ENCODE assay signal across 8 mouse cellular contexts in the genomic region with DNA sequence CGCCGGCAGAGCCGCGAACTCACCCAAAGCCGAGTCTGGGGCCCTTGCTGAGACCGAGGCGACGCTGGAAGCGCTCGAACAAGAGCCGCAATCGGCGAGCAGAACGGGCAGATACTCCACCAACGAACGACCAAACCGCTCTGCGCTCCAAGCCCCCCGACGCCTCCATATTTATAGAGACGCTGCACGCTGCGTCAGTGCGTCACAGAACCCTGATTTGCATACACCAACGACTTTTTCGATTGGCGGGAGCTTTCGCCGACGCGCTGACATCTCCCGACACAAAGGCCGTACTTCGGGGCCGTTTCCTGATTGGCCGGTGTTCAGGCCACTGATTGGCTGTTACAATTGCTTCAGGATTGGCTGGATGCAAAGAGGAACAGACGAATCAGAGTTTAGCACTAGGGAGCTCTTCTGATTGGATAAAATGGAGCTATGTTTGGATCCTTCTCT. TPM values are rescaled to one million over a fixed set of nuclear protein-coding genes. Genes with fewer than 3 reads are reported as not detected.
A peak's percentile ranks its signal among the peaks of the same experiment; 100 is the strongest.
DNase-seq lines count a peak whose midpoint lies in the region; ATAC-seq and TF ChIP-seq lines count a peak whose summit lies in the region.

No protein-coding gene starts in this region.

- peaks cover 11% of the 10 kb centered on the region for H3K79me2 ChIP-seq in CH12.LX (replicated peaks; ENCODE audit: control insufficient read depth, extremely low read depth, insufficient read depth, poor library complexity, severe bottlenecking)

- H3K4me2 ChIP-seq in CH12.LX (ENCODE audit: insufficient read depth, low read depth, poor library complexity, severe bottlenecking) = no peak overlapping the region
- H3K4me2 ChIP-seq in heart, embryonic 15.5 days = peak overlapping the region; percentile 61
- H3K4me2 ChIP-seq in liver, embryonic 15.5 days = peak overlapping the region; percentile 68
- H3K4me2 ChIP-seq in neural tube, embryonic 12.5 days (replicated peaks) = peak overlapping the region; percentile 70

- no peak for TF ChIP-seq CTCF in CH12.LX (conservative IDR thresholded peaks at IDR 0.05 in 1 of 2, IDR thresholded peaks at IDR 0.05 in 1 of 2; ENCODE audit: low read depth in 2 of 2, low read length in 2 of 2)

- H3K27ac ChIP-seq in CH12.LX (ENCODE audit: insufficient read depth, low read depth) = peak overlapping the region; percentile 93
- H3K27ac ChIP-seq in forebrain, embryonic 10.5 days = peak overlapping the region; percentile 99
- peak overlapping the region; percentile 99 for H3K27ac ChIP-seq in heart, embryonic 15.5 days
- H3K27ac ChIP-seq in liver, embryonic 15.5 days (replicated peaks) = peak overlapping the region; percentile 99
- H3K27ac ChIP-seq in neural tube, embryonic 12.5 days = peak overlapping the region; percentile 100

- H3K27me3 ChIP-seq in CH12.LX (replicated peaks) = peaks cover 18% of the 10 kb centered on the region
- no peaks in the 10 kb centered on the region for H3K27me3 ChIP-seq in forebrain, embryonic 10.5 days (ENCODE audit: poor library complexity, severe bottlenecking)
- no peaks in the 10 kb centered on the region for H3K27me3 ChIP-seq in heart, embryonic 15.5 days
- no peaks in the 10 kb centered on the region for H3K27me3 ChIP-seq in liver, embryonic 15.5 days
- no peaks in the 10 kb centered on the region for H3K27me3 ChIP-seq in neural tube, embryonic 12.5 days (replicated peaks)

- peak; percentile 93 for ATAC-seq in heart, embryonic 15.5 days (replicated peaks; ENCODE audit: insufficient number of reproducible peaks, insufficient read depth, low FRiP score, low read depth)
- peak; percentile 93 for ATAC-seq in liver, embryonic 15.5 days (ENCODE audit: insufficient read depth)
- ATAC-seq in neural tube, embryonic 12.5 days (ENCODE audit: low FRiP score, low read depth) = peak; percentile 95

- DNase-seq in CH12.LX (ENCODE audit: extremely low read depth) = peak; percentile 100
- DNase-seq in c-Kit-positive CD71-negative TER-119-negative erythroid progenitor cells, embryonic 14.5 days (ENCODE audit: low read depth) = peak; percentile 97
- peak; percentile 97 for DNase-seq in forebrain, embryonic 10.5 days (ENCODE audit: extremely low spot score, low spot score)
- DNase-seq in kidney, postnatal 25 days = peak; percentile 94 to 99
- peak; percentile 100 for DNase-seq in telencephalon, adult 2 months (ENCODE audit: low read depth, low spot score)

- H3K9ac ChIP-seq in CH12.LX (ENCODE audit: insufficient read depth, low read depth) = peak overlapping the region; percentile 98
- H3K9ac ChIP-seq in heart, embryonic 15.5 days = peak overlapping the region; percentile 100
- H3K9ac ChIP-seq in liver, embryonic 15.5 days = peak overlapping the region; percentile 99
- H3K9ac ChIP-seq in neural tube, embryonic 12.5 days = peak overlapping the region; percentile 100

- no peak for TF ChIP-seq EP300 in CH12.LX (IDR thresholded peaks at IDR 0.05; ENCODE audit: low read length)

- peak; percentile 100 for TF ChIP-seq POLR2A in CH12.LX (IDR thresholded peaks at IDR 0.05; ENCODE audit: low read depth, low read length)

- in situ Hi-C loops in CH12.LX (cut with MboI; ENCODE audit: low pct_ligation_motif_present, low pct_unique_long_range_greater_than_20kb, low sequenced_read_pairs) = loop anchor here (25.0 kb wide), 1 partner anchor 412 kb away; a partner anchor contains a TSS

- peaks cover 17 to 23% of the 10 kb centered on the region in 2 experiments for H3K36me3 ChIP-seq in CH12.LX (replicated peaks in 1 of 2; ENCODE audit: control insufficient read depth in 1 of 2, insufficient read depth in 1 of 2, low read length in 1 of 2)
- peaks cover 30% of the 10 kb centered on the region for H3K36me3 ChIP-seq in forebrain, embryonic 10.5 days (replicated peaks)
- H3K36me3 ChIP-seq in heart, embryonic 15.5 days = peaks cover 13% of the 10 kb centered on the region
- peaks cover 25% of the 10 kb centered on the region for H3K36me3 ChIP-seq in liver, embryonic 15.5 days (replicated peaks)
- peaks cover 10% of the 10 kb centered on the region; the same call in 1 of the 2 replicates for H3K36me3 ChIP-seq in neural tube, embryonic 12.5 days

- dilution Hi-C loops in CH12.LX (cut with MboI; ENCODE audit: extremely low pct_ligation_motif_present, extremely low pct_unique_long_range_greater_than_20kb, low sequenced_read_pairs) = no loop called here

- peak overlapping the region; percentile 60 to 82 (median 81) for H3K4me3 ChIP-seq in CH12.LX (replicated peaks in 1 of 3; ENCODE audit: low read depth in 2 of 3, low read length in 2 of 3, poor library complexity in 1 of 3)
- peak overlapping the region; percentile 99 for H3K4me3 ChIP-seq in forebrain, embryonic 10.5 days
- peak overlapping the region; percentile 94 for H3K4me3 ChIP-seq in heart, embryonic 15.5 days
- H3K4me3 ChIP-seq in liver, embryonic 15.5 days (replicated peaks) = peak overlapping the region; percentile 99
- H3K4me3 ChIP-seq in neural tube, embryonic 12.5 days = peak overlapping the region; percentile 99

- under 1% methylated on average over 37 of the region's 37 CpGs for WGBS in forebrain, embryonic 10.5 days
- under 1% methylated on average over 37 of the region's 37 CpGs for WGBS in heart, embryonic 15.5 days
- WGBS in liver, embryonic 15.5 days (ENCODE audit: insufficient replicate concordance) = under 1% methylated on average over 37 of the region's 37 CpGs
- WGBS in neural tube, embryonic 12.5 days = under 1% methylated on average over 37 of the region's 37 CpGs

- no peak for TF ChIP-seq RAD21 in CH12.LX (IDR thresholded peaks at IDR 0.05; ENCODE audit: low read depth, low read length)

- H3K4me1 ChIP-seq in CH12.LX (ENCODE audit: control insufficient read depth in 1 of 2, insufficient read depth in 2 of 2) = peaks cover 5 to 30% of the 10 kb centered on the region in 2 experiments; a peak in 3 of 4 replicates
- peaks cover 19% of the 10 kb centered on the region for H3K4me1 ChIP-seq in forebrain, embryonic 10.5 days
- peaks cover 13% of the 10 kb centered on the region for H3K4me1 ChIP-seq in heart, embryonic 15.5 days (replicated peaks)
- peaks cover 23% of the 10 kb centered on the region for H3K4me1 ChIP-seq in liver, embryonic 15.5 days (replicated peaks)
- 0 out of 2 replicates have a peak, but pooled peaks cover 4% of the 10 kb centered on the region for H3K4me1 ChIP-seq in neural tube, embryonic 12.5 days

- H3K9me3 ChIP-seq in CH12.LX (replicated peaks; ENCODE audit: low read length) = no peaks in the 10 kb centered on the region
- H3K9me3 ChIP-seq in forebrain, embryonic 10.5 days = no peaks in the 10 kb centered on the region
- no peaks in the 10 kb centered on the region for H3K9me3 ChIP-seq in heart, embryonic 15.5 days (replicated peaks)
- no peaks in the 10 kb centered on the region for H3K9me3 ChIP-seq in liver, embryonic 15.5 days (replicated peaks)
- no peaks in the 10 kb centered on the region for H3K9me3 ChIP-seq in neural tube, embryonic 12.5 days

TF ChIP-seq in CH12.LX, 34 proteins besides CTCF, POLR2A, EP300 and RAD21 (continues in another document):
- no peak for TF ChIP-seq E2F4 (IDR thresholded peaks at IDR 0.05; ENCODE audit: insufficient replicate concordance, low read depth, low read length)

RNA-seq across cellular contexts. Expression of a gene that starts 3.4 kb away (rescaled TPM):
- total RNA-seq in CH12.LX (2012; rRNA removed) = 340 and 455 TPM in 2 replicates
- total RNA-seq in CH12.LX (2014; rRNA removed) = 567 and 573 TPM in 2 replicates
- 862 and 889 TPM in 2 replicates for polyA plus RNA-seq in CH12.LX (2012; ENCODE audit: insufficient read length, low read depth)
- 1,610 and 1,612 TPM in 2 replicates for polyA plus RNA-seq in forebrain, embryonic 10.5 days (2016; fragmentation: Nextera tagmentation; extraction: Ambion mirVana)
- polyA plus RNA-seq in heart, embryonic 15.5 days (2015; fragmentation: Nextera tagmentation; extraction: Ambion mirVana) = 648 and 727 TPM in 2 replicates
- polyA plus RNA-seq in liver, embryonic 15.5 days (2015; fragmentation: Nextera tagmentation; extraction: Ambion mirVana) = 540 and 595 TPM in 2 replicates
- 2,060 and 2,115 TPM in 2 replicates for polyA plus RNA-seq in neural tube, embryonic 12.5 days (2016; fragmentation: Nextera tagmentation; extraction: Ambion mirVana)

RNA-seq across cellular contexts. Expression of a gene that starts 5.7 kb away (rescaled TPM):
- 22.2 and 24.7 TPM in 2 replicates for total RNA-seq in CH12.LX (2012; rRNA removed)
- 18.5 and 20.9 TPM in 2 replicates for total RNA-seq in CH12.LX (2014; rRNA removed)
- 30.5 and 35.0 TPM in 2 replicates for polyA plus RNA-seq in CH12.LX (2012; ENCODE audit: insufficient read length, low read depth)
- 48.4 and 48.9 TPM in 2 replicates for polyA plus RNA-seq in forebrain, embryonic 10.5 days (2016; fragmentation: Nextera tagmentation; extraction: Ambion mirVana)
- polyA plus RNA-seq in heart, embryonic 15.5 days (2015; fragmentation: Nextera tagmentation; extraction: Ambion mirVana) = 19.5 and 27.3 TPM in 2 replicates
- 10.1 and 11.6 TPM in 2 replicates for polyA plus RNA-seq in liver, embryonic 15.5 days (2015; fragmentation: Nextera tagmentation; extraction: Ambion mirVana)
- 47.9 and 48.6 TPM in 2 replicates for polyA plus RNA-seq in neural tube, embryonic 12.5 days (2016; fragmentation: Nextera tagmentation; extraction: Ambion mirVana)

RNA-seq across cellular contexts. Expression of a gene that starts 11.9 kb away (rescaled TPM):
- total RNA-seq in CH12.LX (2012; rRNA removed) = 340 and 413 TPM in 2 replicates
- 228 and 263 TPM in 2 replicates for total RNA-seq in CH12.LX (2014; rRNA removed)
- polyA plus RNA-seq in CH12.LX (2012; ENCODE audit: insufficient read length, low read depth) = 293 and 300 TPM in 2 replicates
- polyA plus RNA-seq in forebrain, embryonic 10.5 days (2016; fragmentation: Nextera tagmentation; extraction: Ambion mirVana) = 223 and 224 TPM in 2 replicates
- polyA plus RNA-seq in heart, embryonic 15.5 days (2015; fragmentation: Nextera tagmentation; extraction: Ambion mirVana) = 120 and 147 TPM in 2 replicates
- 168 and 190 TPM in 2 replicates for polyA plus RNA-seq in liver, embryonic 15.5 days (2015; fragmentation: Nextera tagmentation; extraction: Ambion mirVana)
- polyA plus RNA-seq in neural tube, embryonic 12.5 days (2016; fragmentation: Nextera tagmentation; extraction: Ambion mirVana) = 100 and 109 TPM in 2 replicates

RNA-seq across cellular contexts. Expression of a gene that starts 49.9 kb away (rescaled TPM):
- total RNA-seq in CH12.LX (2012; rRNA removed) = 3.4 and 6.3 TPM in 2 replicates
- total RNA-seq in CH12.LX (2014; rRNA removed) = 0.09 and 0.42 TPM in 2 replicates
- polyA plus RNA-seq in CH12.LX (2012; ENCODE audit: insufficient read length, low read depth) = 0.59 and 0.91 TPM in 2 replicates
- 0.47 and 0.63 TPM in 2 replicates for polyA plus RNA-seq in forebrain, embryonic 10.5 days (2016; fragmentation: Nextera tagmentation; extraction: Ambion mirVana)
- polyA plus RNA-seq in heart, embryonic 15.5 days (2015; fragmentation: Nextera tagmentation; extraction: Ambion mirVana) = 1.2 and 3.9 TPM in 2 replicates
- polyA plus RNA-seq in liver, embryonic 15.5 days (2015; fragmentation: Nextera tagmentation; extraction: Ambion mirVana) = 0.18 and 0.31 TPM in 2 replicates
- polyA plus RNA-seq in neural tube, embryonic 12.5 days (2016; fragmentation: Nextera tagmentation; extraction: Ambion mirVana) = 0.99 and 1.4 TPM in 2 replicates

RNA-seq across cellular contexts. Expression of a gene that starts 53.4 kb away (rescaled TPM):
- total RNA-seq in CH12.LX (2012; rRNA removed) (12.2 and 14.0 TPM in 2 replicates), CH12.LX (2014; rRNA removed) (8.9 and 9.6 TPM in 2 replicates)
- 15.7 and 16.8 TPM in 2 replicates for polyA plus RNA-seq in CH12.LX (2012; ENCODE audit: insufficient read length, low read depth)
- polyA plus RNA-seq in forebrain, embryonic 10.5 days (2016; fragmentation: Nextera tagmentation; extraction: Ambion mirVana) = 3.7 and 3.8 TPM in 2 replicates
- polyA plus RNA-seq in heart, embryonic 15.5 days (2015; fragmentation: Nextera tagmentation; extraction: Ambion mirVana) = 1.0 and 3.9 TPM in 2 replicates
- 21.4 and 23.3 TPM in 2 replicates for polyA plus RNA-seq in liver, embryonic 15.5 days (2015; fragmentation: Nextera tagmentation; extraction: Ambion mirVana)
- 1.3 and 1.7 TPM in 2 replicates for polyA plus RNA-seq in neural tube, embryonic 12.5 days (2016; fragmentation: Nextera tagmentation; extraction: Ambion mirVana)

Comparison
In these comparisons a context has a peak if more than half of its experiments do, and no peak if none do; other contexts are left out.
1. Peak in every context shown above with its lines: DNase-seq, ATAC-seq, H3K4me3 ChIP-seq and H3K27ac ChIP-seq.